Mouse (Mus musculus): ENCODE measurements around the gene Wnk3. TPM values are rescaled to one million over a fixed set of nuclear protein-coding genes. Genes with fewer than 3 reads are reported as not detected.

The Wnk3 gene
- polyA plus RNA-seq, 1 experiment, result not detected

- Histone ChIP-seq H3K36me3 (replicated peaks; ENCODE audit: low read length) (peaks cover 4% of the 10 kb centered on the region), H3K4me1 (peaks cover 8% of the 10 kb centered on the region; the same call in 1 of the 2 replicates), H3K9me3 (0 out of 2 replicates have a peak, but pooled peaks cover 4% of the 10 kb centered on the region), H3K27me3 (replicated peaks) (peaks cover 7% of the 10 kb centered on the region), H3K4me3 (replicated peaks) (peak within 1 kb of the TSS; percentile 97)
- TF ChIP-seq FLI1 (IDR thresholded peaks at IDR 0.05; ENCODE audit: low read length), result no peak
- TF ChIP-seq GATA1 (IDR thresholded peaks at IDR 0.05; ENCODE audit: borderline replicate concordance, low read length), result no peak
Measured at GRCm38 (mm10) chrX:151343761-151344500, 146.1 kb downstream of the Wnk3 start, which contains the start of gene Fam120c. TSS of gene Fam120c (plus strand) at chrX:151344175.

DNA sequence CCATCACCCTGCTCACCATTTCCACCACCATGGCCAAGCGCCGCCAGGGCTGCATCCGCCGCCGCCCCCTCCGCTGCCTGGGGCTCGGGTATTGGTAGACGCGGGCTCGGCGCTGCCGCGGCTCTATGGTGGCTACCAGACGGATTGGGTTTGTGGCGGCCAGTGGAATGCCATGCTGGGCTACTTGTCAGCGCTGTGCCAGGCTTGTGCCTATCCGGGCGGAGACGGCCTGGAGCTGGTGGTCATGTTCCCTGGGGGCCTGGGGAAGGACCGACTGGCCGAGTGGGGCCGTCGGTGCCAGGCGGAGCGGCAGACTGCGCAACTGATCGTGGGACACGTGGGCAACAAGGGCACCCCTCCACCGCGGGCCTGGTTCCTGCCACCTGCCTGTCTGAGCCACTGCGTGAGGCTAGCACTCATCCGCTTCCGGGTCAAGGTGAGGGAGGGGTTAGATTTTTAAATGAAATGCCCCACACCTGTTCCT is 146.7 kb downstream of the Wnk3 start:
- H3K9me3 ChIP-seq, result 0 out of 2 replicates have a peak, but pooled peaks cover 4% of the 10 kb centered on the region
- peaks cover 9% of the 10 kb centered on the region for H3K36me3 ChIP-seq (replicated peaks; ENCODE audit: low read length)
- no peak for TF ChIP-seq FLI1 (IDR thresholded peaks at IDR 0.05; ENCODE audit: low read length)
- no peak for TF ChIP-seq GATA1 (IDR thresholded peaks at IDR 0.05; ENCODE audit: borderline replicate concordance, low read length)
- peaks cover 7% of the 10 kb centered on the region for H3K27me3 ChIP-seq (replicated peaks)
- peak overlapping the region; percentile 97 for H3K4me3 ChIP-seq (replicated peaks)
- H3K4me1 ChIP-seq, result peaks cover 8% of the 10 kb centered on the region; the same call in 1 of the 2 replicates

DNA sequence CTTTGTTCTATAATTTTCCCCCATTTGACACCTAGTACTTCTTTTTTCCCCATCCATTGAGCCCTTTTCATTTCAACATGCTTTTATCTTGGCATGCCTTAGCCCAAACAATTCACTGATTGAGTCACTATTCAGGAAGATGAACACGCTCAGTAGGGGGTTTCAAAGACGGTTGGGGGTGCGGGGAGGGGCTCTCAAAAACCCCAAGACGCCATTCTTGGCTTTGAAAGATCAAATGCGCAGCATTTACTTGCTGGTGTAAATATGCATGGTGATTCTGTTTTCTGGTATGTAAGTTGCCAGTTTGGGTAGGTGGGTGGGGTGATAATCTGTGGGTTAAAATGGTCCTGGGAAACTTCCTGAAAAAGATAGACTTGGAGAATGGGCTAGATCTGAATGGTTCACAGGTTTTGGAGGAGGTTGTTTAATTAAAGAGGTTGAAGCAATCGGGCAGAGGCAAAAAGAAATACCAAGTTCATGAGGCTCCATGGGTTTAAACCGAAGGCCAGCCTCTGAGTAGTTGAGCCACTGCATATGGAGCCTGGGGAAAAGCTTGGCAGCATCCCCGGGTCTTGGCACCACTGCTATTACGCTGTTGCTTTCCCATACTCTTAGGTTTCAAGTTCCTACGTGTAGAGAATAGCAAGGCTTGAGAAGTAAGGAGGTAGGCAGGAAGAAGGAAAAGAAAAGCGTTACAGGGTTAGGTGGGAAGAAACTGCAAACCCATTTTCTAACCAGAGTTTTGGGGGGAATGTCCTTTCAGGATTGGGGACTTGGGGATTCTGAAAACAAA is 147.7 kb downstream of the Wnk3 start:
- Histone ChIP-seq H3K4me3 (replicated peaks) (peak overlapping the region; percentile 97), H3K4me1 (peaks cover 8% of the 10 kb centered on the region; the same call in 1 of the 2 replicates), H3K9me3 (0 out of 2 replicates have a peak, but pooled peaks cover 4% of the 10 kb centered on the region), H3K27me3 (replicated peaks) (peaks cover 7% of the 10 kb centered on the region), H3K36me3 (replicated peaks; ENCODE audit: low read length) (peaks cover 11% of the 10 kb centered on the region)
- TF ChIP-seq GATA1 (IDR thresholded peaks at IDR 0.05; ENCODE audit: borderline replicate concordance, low read length), result no peak
- no peak for TF ChIP-seq FLI1 (IDR thresholded peaks at IDR 0.05; ENCODE audit: low read length)

GRCm38 (mm10) chrX:151347278-151347677 is 149.4 kb downstream of the Wnk3 start:
- Histone ChIP-seq H3K36me3 (replicated peaks; ENCODE audit: low read length) (peaks cover 16% of the 10 kb centered on the region), H3K4me3 (replicated peaks) (no peak overlapping the region), H3K9me3 (0 out of 2 replicates have a peak, but pooled peaks cover 4% of the 10 kb centered on the region), H3K4me1 (peaks cover 8% of the 10 kb centered on the region; the same call in 1 of the 2 replicates), H3K27me3 (replicated peaks) (peaks cover 7% of the 10 kb centered on the region)
- TF ChIP-seq GATA1 (IDR thresholded peaks at IDR 0.05; ENCODE audit: borderline replicate concordance, low read length) (no peak), FLI1 (IDR thresholded peaks at IDR 0.05; ENCODE audit: low read length) (no peak)

DNA sequence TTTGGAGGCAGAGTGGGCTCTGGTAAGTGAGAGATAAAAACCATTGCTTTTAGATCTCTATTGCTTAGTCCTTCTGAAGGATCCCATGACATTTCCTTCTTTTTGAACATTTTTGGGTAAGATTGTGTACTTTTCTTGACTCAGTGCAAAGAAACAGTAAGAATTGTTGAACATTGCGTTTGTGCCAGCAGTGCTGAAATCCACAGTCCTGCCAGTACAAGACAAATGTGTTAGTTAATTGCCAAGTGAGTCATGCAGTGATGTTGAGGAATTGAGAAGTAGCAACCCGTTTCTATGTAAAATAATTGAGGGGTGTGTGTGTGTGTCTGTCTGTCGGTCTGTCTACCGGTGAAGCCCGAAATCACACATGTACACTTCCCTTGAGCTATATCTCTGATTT is 151.4 kb downstream of the Wnk3 start:
- Histone ChIP-seq H3K4me3 (replicated peaks) (no peak overlapping the region), H3K27me3 (replicated peaks) (peaks cover 4% of the 10 kb centered on the region), H3K4me1 (peaks cover 8% of the 10 kb centered on the region; the same call in 1 of the 2 replicates), H3K36me3 (replicated peaks; ENCODE audit: low read length) (peaks cover 16% of the 10 kb centered on the region), H3K9me3 (0 out of 2 replicates have a peak, but pooled peaks cover 1% of the 10 kb centered on the region)
- TF ChIP-seq GATA1 (IDR thresholded peaks at IDR 0.05; ENCODE audit: borderline replicate concordance, low read length) (no peak), FLI1 (IDR thresholded peaks at IDR 0.05; ENCODE audit: low read length) (no peak)

Other genes starting within 250 kb of the Wnk3 start
- 0.62 TPM in 1 of 2 replicates, not detected in the other for gene Gnl3l, start 180.8 kb upstream of the Wnk3 start, polyA plus RNA-seq (2012; ENCODE audit: insufficient read depth, low replicate concordance)
- gene Fgd1, start 151.9 kb upstream of the Wnk3 start, polyA plus RNA-seq (2012; ENCODE audit: insufficient read depth, low replicate concordance), result 0.36 TPM in 1 of 2 replicates, not detected in the other
- 0.57 and 6.5 TPM in 2 replicates for gene Tsr2, start 101.5 kb upstream of the Wnk3 start, polyA plus RNA-seq (2012; ENCODE audit: insufficient read depth, low replicate concordance)
- 1.0 and 3.9 TPM in 2 replicates for gene Fam120c, start 146.1 kb downstream of the Wnk3 start, polyA plus RNA-seq (2012; ENCODE audit: insufficient read depth, low replicate concordance)

All from megakaryocyte, embryonic 14.5 days (primary cell).